Mouse (Mus musculus): Measurements from ENCODE around the gene Il25. TPM values are rescaled to one million over a fixed set of nuclear protein-coding genes. Genes with fewer than 3 reads are reported as not detected.

The Il25 gene
- total and polyA plus RNA-seq, 3 experiments = not detected

- Histone ChIP-seq H3K4me3 (replicated peaks in 1 of 3; ENCODE audit: low read depth in 2 of 3, low read length in 2 of 3, poor library complexity in 1 of 3) (no peak overlapping the region), H3K4me2 (ENCODE audit: insufficient read depth, low read depth, poor library complexity, severe bottlenecking) (no peak overlapping the region), H3K27me3 (replicated peaks) (peaks cover 54% of the 10 kb centered on the region), H3K79me2 (replicated peaks; ENCODE audit: control insufficient read depth, extremely low read depth, insufficient read depth, poor library complexity, severe bottlenecking) (no peaks in the 10 kb centered on the region), H3K4me1 (ENCODE audit: control insufficient read depth in 1 of 2, insufficient read depth in 2 of 2) (peaks cover 6 to 14% of the 10 kb centered on the region in 2 experiments), H3K27ac (ENCODE audit: insufficient read depth, low read depth) (no peak overlapping the region), H3K9ac (ENCODE audit: insufficient read depth, low read depth) (no peak overlapping the region), H3K36me3 (replicated peaks in 1 of 2; ENCODE audit: control insufficient read depth in 1 of 2, insufficient read depth in 1 of 2, low read length in 1 of 2) (no peaks in the 10 kb centered on the region), H3K9me3 (replicated peaks; ENCODE audit: low read length) (no peaks in the 10 kb centered on the region)
- no peak for DNase-seq (ENCODE audit: extremely low read depth)
- in situ Hi-C loops (cut with MboI; ENCODE audit: low pct_ligation_motif_present, low pct_unique_long_range_greater_than_20kb, low sequenced_read_pairs) = no loop called here
- TF ChIP-seq CHD2 (IDR thresholded peaks at IDR 0.05; ENCODE audit: low read length) (no peak), ZC3H11A (IDR thresholded peaks at IDR 0.05; ENCODE audit: low read depth, low read length) (no peak), NELFE (IDR thresholded peaks at IDR 0.05; ENCODE audit: low read depth, low read length) (no peak), EP300 (IDR thresholded peaks at IDR 0.05; ENCODE audit: low read length) (no peak), MAFK (IDR thresholded peaks at IDR 0.05; ENCODE audit: insufficient replicate concordance, low read length) (no peak), MEF2A (IDR thresholded peaks at IDR 0.05; ENCODE audit: borderline replicate concordance, low read depth, low read length) (no peak), POLR2A (IDR thresholded peaks at IDR 0.05; ENCODE audit: low read depth, low read length) (no peak), MAX (IDR thresholded peaks at IDR 0.05; ENCODE audit: low read length) (no peak), E2F4 (IDR thresholded peaks at IDR 0.05; ENCODE audit: insufficient replicate concordance, low read depth, low read length) (no peak), MYC (IDR thresholded peaks at IDR 0.05; ENCODE audit: low read depth, low read length) (no peak), ETS1 (conservative IDR thresholded peaks at IDR 0.05; ENCODE audit: low read depth, low read length) (no peak), JUN (IDR thresholded peaks at IDR 0.05; ENCODE audit: insufficient read depth, low read depth, low read length) (no peak), JUND (conservative IDR thresholded peaks at IDR 0.05; ENCODE audit: low read depth, low read length) (no peak), UBTF (IDR thresholded peaks at IDR 0.05; ENCODE audit: low read depth, low read length) (no peak), HCFC1 (IDR thresholded peaks at IDR 0.05; ENCODE audit: low read depth, low read length) (no peak), KAT2A (IDR thresholded peaks at IDR 0.05; ENCODE audit: insufficient replicate concordance, low read length) (no peak), MAZ (IDR thresholded peaks at IDR 0.05; ENCODE audit: low read depth, low read length) (no peak)
- dilution Hi-C loops (cut with MboI; ENCODE audit: extremely low pct_ligation_motif_present, extremely low pct_unique_long_range_greater_than_20kb, low sequenced_read_pairs) = no loop called here
Measured at GRCm38 (mm10) chr14:54941024-54941978, 8.8 kb downstream of the Il25 start.

- H3K4me3 ChIP-seq (replicated peaks in 1 of 3; ENCODE audit: low read depth in 2 of 3, low read length in 2 of 3, poor library complexity in 1 of 3) = no peak overlapping the region
- no peak overlapping the region for H3K9ac ChIP-seq (ENCODE audit: insufficient read depth, low read depth)
- no peak overlapping the region for H3K27ac ChIP-seq (ENCODE audit: insufficient read depth, low read depth)
- H3K27me3 ChIP-seq (replicated peaks) = peaks cover 50% of the 10 kb centered on the region
- dilution Hi-C loops (cut with MboI; ENCODE audit: extremely low pct_ligation_motif_present, extremely low pct_unique_long_range_greater_than_20kb, low sequenced_read_pairs) = no loop called here
- H3K36me3 ChIP-seq (replicated peaks in 1 of 2; ENCODE audit: control insufficient read depth in 1 of 2, insufficient read depth in 1 of 2, low read length in 1 of 2) = no peaks in the 10 kb centered on the region
- H3K4me2 ChIP-seq (ENCODE audit: insufficient read depth, low read depth, poor library complexity, severe bottlenecking) = no peak overlapping the region
- DNase-seq (ENCODE audit: extremely low read depth) = no peak
- TF ChIP-seq GABPA (IDR thresholded peaks at IDR 0.05; ENCODE audit: insufficient replicate concordance, low read depth, low read length) (no peak), RCOR1 (conservative IDR thresholded peaks at IDR 0.05; ENCODE audit: low read depth, low read length) (no peak), CHD1 (IDR thresholded peaks at IDR 0.05; ENCODE audit: low read depth, low read length) (no peak), HCFC1 (IDR thresholded peaks at IDR 0.05; ENCODE audit: low read depth, low read length) (no peak), USF1 (IDR thresholded peaks at IDR 0.05; ENCODE audit: low read depth, low read length) (no peak)
- in situ Hi-C loops (cut with MboI; ENCODE audit: low pct_ligation_motif_present, low pct_unique_long_range_greater_than_20kb, low sequenced_read_pairs) = no loop called here
- peaks cover 7 to 20% of the 10 kb centered on the region in 2 experiments for H3K4me1 ChIP-seq (ENCODE audit: control insufficient read depth in 1 of 2, insufficient read depth in 2 of 2)
- H3K9me3 ChIP-seq (replicated peaks; ENCODE audit: low read length) = no peaks in the 10 kb centered on the region
- H3K79me2 ChIP-seq (replicated peaks; ENCODE audit: control insufficient read depth, extremely low read depth, insufficient read depth, poor library complexity, severe bottlenecking) = no peaks in the 10 kb centered on the region
Measured at GRCm38 (mm10) chr14:54942479-54942878, 10.0 kb downstream of the Il25 start.

Measured in CH12.LX (cell line).